Mouse (Mus musculus): ENCODE results near the gene Limk1. TPM values are rescaled to one million over a fixed set of nuclear protein-coding genes. Genes with fewer than 3 reads are reported as not detected.

The Limk1 gene
- polyA plus RNA-seq, 1 experiment from 2014 or later, result 14.0 TPM

GRCm38 (mm10) chr5:134684398-134684797, 4.0 kb downstream of the Limk1 start:
- WGBS, result 74% methylated on average over 2 of the region's 2 CpGs
- H3K36me3 ChIP-seq (ENCODE audit: control insufficient read depth, insufficient read depth, low read length), result peaks cover 27% of the 10 kb centered on the region

GRCm38 (mm10) chr5:134683813-134684212, 4.6 kb downstream of the Limk1 start:
- no peaks in the 10 kb centered on the region for H3K27me3 ChIP-seq (replicated peaks; ENCODE audit: control insufficient read depth, insufficient read depth, low read length)
- H3K4me1 ChIP-seq (ENCODE audit: control insufficient read depth, insufficient read depth, low read length), result peaks cover 6% of the 10 kb centered on the region
- H3K4me3 ChIP-seq (ENCODE audit: low read depth, low read length), result no peak overlapping the region
- DNase-seq (ENCODE audit: low spot score) (peak; percentile 16), ATAC-seq (no peak)
- whole genome bisulfite sequencing, result 72% methylated on average over 2 of the region's 2 CpGs
- H3K9me3 ChIP-seq (replicated peaks; ENCODE audit: control insufficient read depth, low read length), result no peaks in the 10 kb centered on the region
- no peak overlapping the region for H3K9ac ChIP-seq (ENCODE audit: low read length)
- no peak overlapping the region for H3K4me2 ChIP-seq (ENCODE audit: low read length)
- H3K36me3 ChIP-seq (ENCODE audit: control insufficient read depth, insufficient read depth, low read length), result peaks cover 27% of the 10 kb centered on the region
- no peak overlapping the region for H3K27ac ChIP-seq (ENCODE audit: low read depth, low read length)

More at GRCm38 (mm10) chr5:134684398-134684797, 4.0 kb downstream of the Limk1 start:
- no peaks in the 10 kb centered on the region for H3K9me3 ChIP-seq (replicated peaks; ENCODE audit: control insufficient read depth, low read length)
- no peak overlapping the region for H3K4me2 ChIP-seq (ENCODE audit: low read length)
- H3K4me1 ChIP-seq (ENCODE audit: control insufficient read depth, insufficient read depth, low read length), result peaks cover 7% of the 10 kb centered on the region
- H3K27me3 ChIP-seq (replicated peaks; ENCODE audit: control insufficient read depth, insufficient read depth, low read length), result no peaks in the 10 kb centered on the region
- no peak for DNase-seq (ENCODE audit: low spot score)
- no peak overlapping the region for H3K27ac ChIP-seq (ENCODE audit: low read depth, low read length)
- ATAC-seq, result no peak
- H3K9ac ChIP-seq (ENCODE audit: low read length), result no peak overlapping the region
- H3K4me3 ChIP-seq (ENCODE audit: low read depth, low read length), result no peak overlapping the region

DNA sequence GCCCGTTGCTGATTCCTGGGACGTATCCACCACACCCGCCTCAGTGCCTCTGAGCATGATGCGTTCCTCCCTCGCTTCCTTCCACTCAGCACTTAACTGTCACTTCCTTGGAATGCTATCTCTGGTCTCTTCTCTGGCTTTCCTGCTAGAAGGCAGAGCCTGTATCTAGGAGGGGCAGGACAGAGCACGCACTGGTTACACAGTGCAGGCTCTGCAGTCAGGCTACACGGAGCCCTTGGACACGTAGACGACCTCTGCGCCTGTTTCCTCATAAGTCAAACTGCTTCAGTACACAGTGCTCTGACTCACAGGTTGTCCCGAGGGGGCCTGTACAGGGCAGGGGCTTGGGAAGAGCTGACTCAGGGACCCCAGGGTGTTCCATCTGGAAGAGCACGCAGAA, 8.2 kb downstream of the Limk1 start:
- ATAC-seq, result no peak
- Histone ChIP-seq H3K9ac (ENCODE audit: low read length) (no peak overlapping the region), H3K27ac (ENCODE audit: low read depth, low read length) (no peak overlapping the region), H3K36me3 (ENCODE audit: control insufficient read depth, insufficient read depth, low read length) (peaks cover 22% of the 10 kb centered on the region), H3K4me1 (ENCODE audit: control insufficient read depth, insufficient read depth, low read length) (peaks cover 14% of the 10 kb centered on the region), H3K27me3 (replicated peaks; ENCODE audit: control insufficient read depth, insufficient read depth, low read length) (no peaks in the 10 kb centered on the region), H3K4me2 (ENCODE audit: low read length) (no peak overlapping the region), H3K9me3 (replicated peaks; ENCODE audit: control insufficient read depth, low read length) (no peaks in the 10 kb centered on the region), H3K4me3 (ENCODE audit: low read depth, low read length) (no peak overlapping the region)
- no peak for DNase-seq (ENCODE audit: low spot score)
- 92% methylated on average over 12 of the region's 12 CpGs for WGBS

DNA sequence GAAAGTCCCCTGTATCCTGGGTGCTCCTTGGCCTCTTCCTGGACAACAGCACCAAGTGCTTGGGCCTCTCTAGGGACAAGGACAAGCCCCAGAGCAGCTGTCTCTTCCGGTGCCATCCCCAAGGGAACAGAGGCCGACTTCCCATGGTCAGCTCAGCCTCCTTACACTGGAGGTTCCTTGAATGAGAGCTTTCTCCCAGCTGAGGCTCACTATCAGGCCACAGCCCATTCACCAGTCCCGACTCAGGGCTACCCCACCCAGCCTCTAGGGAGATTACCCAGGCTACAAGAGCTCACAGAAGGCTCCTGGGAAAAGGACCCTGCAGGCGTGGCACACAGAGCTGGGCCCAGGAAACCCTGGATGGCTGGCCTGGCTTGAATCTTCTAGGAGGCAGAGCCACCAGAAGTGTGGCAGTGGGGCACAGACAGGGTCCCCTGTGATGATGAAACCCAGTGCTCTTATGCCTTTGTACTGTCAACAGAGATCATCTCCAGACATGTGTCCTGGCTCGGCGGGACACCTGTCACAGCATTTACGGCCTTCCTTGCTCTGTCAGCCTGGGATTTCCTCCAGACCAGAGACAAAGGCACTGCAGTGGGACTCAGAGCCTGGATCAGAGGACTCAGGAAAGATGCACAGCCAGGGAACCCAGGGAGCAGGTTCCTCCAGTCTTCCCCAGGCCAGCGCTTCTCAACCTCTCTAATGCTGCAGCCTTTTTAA, 9.4 kb downstream of the Limk1 start:
- Histone ChIP-seq H3K27ac (ENCODE audit: low read depth, low read length) (no peak overlapping the region), H3K36me3 (ENCODE audit: control insufficient read depth, insufficient read depth, low read length) (peaks cover 12% of the 10 kb centered on the region), H3K9ac (ENCODE audit: low read length) (no peak overlapping the region), H3K9me3 (replicated peaks; ENCODE audit: control insufficient read depth, low read length) (no peaks in the 10 kb centered on the region), H3K4me3 (ENCODE audit: low read depth, low read length) (no peak overlapping the region), H3K4me2 (ENCODE audit: low read length) (no peak overlapping the region), H3K4me1 (ENCODE audit: control insufficient read depth, insufficient read depth, low read length) (peaks cover 14% of the 10 kb centered on the region), H3K27me3 (replicated peaks; ENCODE audit: control insufficient read depth, insufficient read depth, low read length) (no peaks in the 10 kb centered on the region)
- DNase-seq (ENCODE audit: low spot score), result no peak
- no peak for ATAC-seq
- WGBS, result 65% methylated on average over 8 of the region's 8 CpGs

GRCm38 (mm10) chr5:134678031-134678430, 10.4 kb downstream of the Limk1 start:
- Histone ChIP-seq H3K4me2 (ENCODE audit: low read length) (no peak overlapping the region), H3K9ac (ENCODE audit: low read length) (no peak overlapping the region), H3K9me3 (replicated peaks; ENCODE audit: control insufficient read depth, low read length) (no peaks in the 10 kb centered on the region), H3K4me1 (ENCODE audit: control insufficient read depth, insufficient read depth, low read length) (peaks cover 14% of the 10 kb centered on the region), H3K36me3 (ENCODE audit: control insufficient read depth, insufficient read depth, low read length) (peaks cover 9% of the 10 kb centered on the region), H3K27me3 (replicated peaks; ENCODE audit: control insufficient read depth, insufficient read depth, low read length) (no peaks in the 10 kb centered on the region), H3K27ac (ENCODE audit: low read depth, low read length) (no peak overlapping the region), H3K4me3 (ENCODE audit: low read depth, low read length) (no peak overlapping the region)
- DNase-seq (ENCODE audit: low spot score) (no peak), ATAC-seq (no peak)
- WGBS, result 82% methylated on average over 3 of the region's 3 CpGs

GRCm38 (mm10) chr5:134677491-134677890, 10.9 kb downstream of the Limk1 start:
- H3K27me3 ChIP-seq (replicated peaks; ENCODE audit: control insufficient read depth, insufficient read depth, low read length), result no peaks in the 10 kb centered on the region
- H3K9ac ChIP-seq (ENCODE audit: low read length), result no peak overlapping the region
- DNase-seq (ENCODE audit: low spot score), result no peak
- no peak overlapping the region for H3K4me2 ChIP-seq (ENCODE audit: low read length)
- no peak overlapping the region for H3K4me3 ChIP-seq (ENCODE audit: low read depth, low read length)
- 83% methylated on average over 5 of the region's 5 CpGs for WGBS
- H3K27ac ChIP-seq (ENCODE audit: low read depth, low read length), result no peak overlapping the region
- H3K36me3 ChIP-seq (ENCODE audit: control insufficient read depth, insufficient read depth, low read length), result peaks cover 5% of the 10 kb centered on the region
- no peaks in the 10 kb centered on the region for H3K9me3 ChIP-seq (replicated peaks; ENCODE audit: control insufficient read depth, low read length)
- peaks cover 14% of the 10 kb centered on the region for H3K4me1 ChIP-seq (ENCODE audit: control insufficient read depth, insufficient read depth, low read length)
- ATAC-seq, result no peak

- WGBS, result 2% methylated on average over 14 of the region's 14 CpGs
- peaks cover 14% of the 10 kb centered on the region for H3K36me3 ChIP-seq (ENCODE audit: control insufficient read depth, insufficient read depth, low read length)
- peak; percentile 87 for ATAC-seq
- peak overlapping the region; percentile 71 for H3K27ac ChIP-seq (ENCODE audit: low read depth, low read length)
- peak overlapping the region; percentile 49 for H3K4me2 ChIP-seq (ENCODE audit: low read length)
- DNase-seq (ENCODE audit: low spot score), result peak; percentile 88
- peaks cover 14% of the 10 kb centered on the region for H3K4me1 ChIP-seq (ENCODE audit: control insufficient read depth, insufficient read depth, low read length)
- H3K4me3 ChIP-seq (ENCODE audit: low read depth, low read length), result peak overlapping the region; percentile 19
- H3K9ac ChIP-seq (ENCODE audit: low read length), result peak overlapping the region; percentile 59
- H3K9me3 ChIP-seq (replicated peaks; ENCODE audit: control insufficient read depth, low read length), result no peaks in the 10 kb centered on the region
- no peaks in the 10 kb centered on the region for H3K27me3 ChIP-seq (replicated peaks; ENCODE audit: control insufficient read depth, insufficient read depth, low read length)
These were observed 12.2 kb downstream of the Limk1 start for GRCm38 (mm10) chr5:134675956-134676759.

DNA sequence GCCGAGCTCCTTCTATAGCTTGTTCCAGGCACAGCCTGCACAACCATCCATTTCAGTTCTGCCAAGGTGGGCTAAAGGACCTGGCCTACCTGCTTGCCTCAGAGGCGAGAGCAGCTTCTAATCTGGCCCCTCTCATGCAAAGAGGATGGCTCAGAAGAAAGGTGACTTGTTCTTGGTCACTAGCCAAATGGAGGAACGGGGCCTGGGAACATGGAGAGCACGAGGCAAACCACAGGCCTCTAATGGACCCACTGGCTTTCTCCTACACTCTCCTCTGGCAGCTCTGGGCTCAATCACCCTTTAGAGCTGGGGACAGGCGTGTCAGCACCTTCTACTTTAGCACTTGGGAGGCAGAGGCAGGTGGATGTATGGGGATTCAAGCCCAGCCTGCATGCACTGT, 13.4 kb downstream of the Limk1 start:
- peak overlapping the region; percentile 59; the same call in 1 of the 2 replicates for H3K9ac ChIP-seq (ENCODE audit: low read length)
- no peak for ATAC-seq
- no peak overlapping the region for H3K27ac ChIP-seq (ENCODE audit: low read depth, low read length)
- peaks cover 21% of the 10 kb centered on the region for H3K36me3 ChIP-seq (ENCODE audit: control insufficient read depth, insufficient read depth, low read length)
- no peaks in the 10 kb centered on the region for H3K9me3 ChIP-seq (replicated peaks; ENCODE audit: control insufficient read depth, low read length)
- 58% methylated on average over 5 of the region's 5 CpGs for WGBS
- H3K4me2 ChIP-seq (ENCODE audit: low read length), result no peak overlapping the region
- DNase-seq (ENCODE audit: low spot score), result no peak
- H3K27me3 ChIP-seq (replicated peaks; ENCODE audit: control insufficient read depth, insufficient read depth, low read length), result no peaks in the 10 kb centered on the region
- H3K4me3 ChIP-seq (ENCODE audit: low read depth, low read length), result no peak overlapping the region
- peaks cover 14% of the 10 kb centered on the region for H3K4me1 ChIP-seq (ENCODE audit: control insufficient read depth, insufficient read depth, low read length)

DNA sequence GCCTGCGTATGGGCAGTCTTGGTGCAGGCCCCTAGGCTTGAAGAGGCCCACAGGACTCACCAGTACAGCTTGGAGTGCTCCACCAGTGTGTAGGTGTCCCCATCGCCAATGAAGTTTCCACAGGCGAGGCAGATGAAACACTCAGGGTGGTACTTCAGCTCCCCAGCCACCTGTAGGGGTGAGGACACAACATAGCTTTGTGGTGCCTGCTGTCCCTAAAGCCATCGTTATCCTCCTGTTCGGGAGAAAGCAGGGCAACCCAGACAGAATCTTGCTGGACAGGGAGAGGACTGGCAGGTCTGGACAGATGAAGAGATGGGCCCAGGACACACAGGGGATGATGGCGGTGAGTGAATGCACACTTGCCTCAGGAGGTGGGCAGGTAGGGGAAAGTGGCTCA, 15.8 kb downstream of the Limk1 start:
- no peak overlapping the region for H3K9ac ChIP-seq (ENCODE audit: low read length)
- H3K4me3 ChIP-seq (ENCODE audit: low read depth, low read length), result no peak overlapping the region
- no peak overlapping the region for H3K4me2 ChIP-seq (ENCODE audit: low read length)
- H3K9me3 ChIP-seq (replicated peaks; ENCODE audit: control insufficient read depth, low read length), result no peaks in the 10 kb centered on the region
- peaks cover 14% of the 10 kb centered on the region for H3K4me1 ChIP-seq (ENCODE audit: control insufficient read depth, insufficient read depth, low read length)
- WGBS, result 93% methylated on average over 6 of the region's 6 CpGs
- DNase-seq (ENCODE audit: low spot score) (no peak), ATAC-seq (no peak)
- peaks cover 35% of the 10 kb centered on the region for H3K36me3 ChIP-seq (ENCODE audit: control insufficient read depth, insufficient read depth, low read length)
- H3K27ac ChIP-seq (ENCODE audit: low read depth, low read length), result no peak overlapping the region
- H3K27me3 ChIP-seq (replicated peaks; ENCODE audit: control insufficient read depth, insufficient read depth, low read length), result no peaks in the 10 kb centered on the region
